Mouse (Mus musculus) liver, embryonic 14.5 days (tissue): ENCODE measurements around the gene Cebpb.

ENCODE experiments used
- CTCF ChIP-seq: IDR thresholded peaks from 2 replicates; pipeline ENCODE4 v1.5.1; 2016; ENCODE audit warnings: antibody characterized with exemption, low read depth, control low read depth
- EP300 ChIP-seq: IDR thresholded peaks from 2 replicates; pipeline ENCODE4 v1.6.1; 2016; ENCODE audit warnings: antibody characterized with exemption, low read depth

- TF ChIP-seq CTCF (peak; percentile 14; the same call in 1 of the 2 replicates), EP300 (no peak)
Observed at GRCm38 (mm10) chr2:167661270-167662203, 27.2 kb upstream of the Cebpb start, which contains the start of gene Gm20431.
